Mouse (Mus musculus) left cerebral cortex, postnatal 10 days (tissue): ENCODE results near the gene Slc12a5. TPM values are rescaled to one million over a fixed set of nuclear protein-coding genes. Genes with fewer than 3 reads are reported as not detected.

Experiments
- DNase-seq, 2 experiments: peaks; one replicate each; pipeline ENCODE4 v3.0.0; 2021 to 2022; ENCODE audit warnings: low spot score in 2 of 2, mixed read lengths in 1 of 2; ENCODE audit errors: extremely low spot score in 1 of 2
- intact Hi-C: fragments of 180-260 bp; cut with DNase I; formaldehyde crosslinking; loops from one replicate; pipeline ENCODE4 v1.15.1; 2025
- total RNA-seq, 2 experiments: library from RNA; stranded (reverse); gene quantifications; 2 replicates each; pipeline ENCODE4 v1.2.3; 2021

Slc12a5 gene
- total RNA-seq, 2 experiments from 2014 or later = 350 to 355 TPM

DNA sequence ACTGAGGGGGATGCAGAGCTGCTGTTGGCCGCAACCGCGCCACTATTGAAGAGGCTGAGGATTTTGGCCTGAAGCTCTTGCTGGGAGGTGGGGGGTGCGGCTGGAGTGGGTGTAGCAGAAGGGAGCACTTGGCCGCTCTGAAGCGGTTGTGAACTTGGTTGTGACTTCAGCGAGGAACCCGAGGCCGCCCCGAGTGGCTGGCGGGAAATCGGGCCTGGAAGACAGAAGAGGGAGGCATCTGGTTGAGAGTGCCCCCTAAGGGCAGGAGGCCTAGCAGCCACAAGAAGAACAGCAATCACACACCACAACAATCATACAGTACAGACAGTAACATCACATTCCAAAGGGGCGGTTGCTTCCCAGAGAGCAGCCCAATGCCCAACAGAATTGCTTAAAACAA, 41.4 kb downstream of the Slc12a5 start:
- DNase-seq = peak in 1 of 2 experiments; percentile 41
- intact Hi-C loops = no loop called here

DNA sequence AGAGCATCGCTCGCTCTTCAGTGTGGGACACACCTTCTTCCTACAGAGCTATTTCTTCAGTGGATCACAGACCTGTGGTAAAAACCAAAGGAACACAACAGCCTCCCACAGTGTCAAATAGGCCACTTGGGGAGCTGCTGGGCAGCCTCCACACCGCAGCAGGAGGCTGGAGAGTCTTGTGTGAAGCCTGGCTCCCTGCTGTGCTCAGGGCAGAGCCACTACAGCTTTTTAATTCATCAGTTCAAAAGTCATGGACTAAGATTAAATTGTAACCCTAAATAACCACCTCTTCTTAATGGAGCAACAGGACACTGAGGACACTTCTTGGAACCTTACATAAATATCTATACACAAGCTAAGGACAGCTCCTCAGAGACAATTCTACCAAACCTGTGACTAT, 42.5 kb downstream of the Slc12a5 start:
- DNase-seq = no peak
- intact Hi-C loops = no loop called here

DNA sequence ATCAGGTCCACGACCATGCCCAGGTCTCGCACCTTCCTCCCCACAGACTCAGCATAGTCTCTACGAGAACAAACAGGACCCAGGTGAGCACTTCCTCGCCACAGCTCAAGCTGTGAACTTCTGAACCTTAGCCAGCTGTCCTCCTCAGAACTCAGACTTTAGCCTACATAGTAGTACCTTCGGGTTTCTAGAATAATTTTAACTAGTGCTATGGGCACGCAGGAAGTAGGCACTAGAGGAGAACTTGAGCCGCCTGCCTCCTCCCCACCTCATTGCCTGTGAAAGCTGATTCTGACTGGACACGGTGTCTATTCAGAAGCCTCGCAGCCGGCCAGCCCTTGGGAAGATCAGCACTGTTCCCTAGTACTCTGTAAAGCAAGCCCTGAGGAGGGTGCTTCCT, 43.6 kb downstream of the Slc12a5 start:
- intact Hi-C loops = no loop called here
- DNase-seq = no peak

- intact Hi-C loops = no loop called here
Observed at GRCm38 (mm10) chr2:165006813-165007212, 46.2 kb downstream of the Slc12a5 start.

GRCm38 (mm10) chr2:165007986-165008385, 47.4 kb downstream of the Slc12a5 start:
- DNase-seq = no peak
- intact Hi-C loops = no loop called here

More at GRCm38 (mm10) chr2:165006813-165007212, 46.2 kb downstream of the Slc12a5 start:
- no peak for DNase-seq

DNA sequence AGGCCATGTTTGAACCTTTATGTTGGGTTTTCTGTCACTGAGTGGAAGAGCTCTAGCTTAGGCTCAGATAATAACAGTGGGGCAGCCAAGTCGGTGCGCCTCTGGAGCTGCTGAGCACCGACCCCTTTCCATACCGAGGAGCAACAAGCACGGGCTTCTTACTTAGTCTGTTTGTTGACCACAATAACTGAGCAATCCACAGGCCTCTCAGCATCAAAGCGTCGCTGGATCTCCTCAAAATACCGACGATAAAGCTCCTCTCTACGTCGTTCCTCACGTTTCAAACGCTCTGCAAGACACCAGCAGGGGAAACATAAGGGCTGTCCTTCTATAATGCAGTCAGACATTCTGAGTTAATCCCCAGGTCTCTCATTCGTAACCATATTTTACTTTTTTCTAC, 48.6 kb downstream of the Slc12a5 start:
- DNase-seq = no peak
- intact Hi-C loops = no loop called here

- no peak for DNase-seq
- intact Hi-C loops = no loop called here
Observed at GRCm38 (mm10) chr2:165009581-165009980, 49.0 kb downstream of the Slc12a5 start.

- DNase-seq = no peak
- intact Hi-C loops = no loop called here
Observed at GRCm38 (mm10) chr2:165010351-165010750, 49.7 kb downstream of the Slc12a5 start.

DNA sequence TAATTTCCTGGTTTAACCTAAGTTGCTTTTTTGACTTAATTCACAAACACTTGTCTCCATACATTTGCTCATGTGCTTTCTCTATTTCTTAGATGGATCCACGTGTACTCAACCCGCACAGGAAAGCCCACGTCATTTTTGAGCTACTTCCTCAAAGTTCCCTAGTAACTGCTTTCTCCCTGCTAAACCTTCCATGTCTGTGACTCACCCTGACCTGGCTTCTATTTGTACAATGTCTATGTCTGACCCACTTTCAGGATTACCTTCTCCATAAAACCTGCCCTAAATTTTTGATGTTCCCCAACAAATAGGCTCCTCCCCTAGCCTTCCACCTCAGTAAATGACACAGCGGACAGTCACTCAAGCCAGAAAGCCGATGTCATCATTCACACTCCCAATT, 54.3 kb downstream of the Slc12a5 start:
- intact Hi-C loops = no loop called here
- DNase-seq = no peak

GRCm38 (mm10) chr2:165020490-165020889, 59.9 kb downstream of the Slc12a5 start:
- DNase-seq = no peak
- intact Hi-C loops = no loop called here

- intact Hi-C loops = no loop called here
- no peak for DNase-seq
Observed at GRCm38 (mm10) chr2:165027163-165027562, 66.6 kb downstream of the Slc12a5 start.

GRCm38 (mm10) chr2:165032533-165032932, 71.9 kb downstream of the Slc12a5 start:
- DNase-seq = no peak
- intact Hi-C loops = loop anchor here (5.0 kb wide), 1 partner anchor 65 kb away; no protein-coding TSS in a partner anchor

DNA sequence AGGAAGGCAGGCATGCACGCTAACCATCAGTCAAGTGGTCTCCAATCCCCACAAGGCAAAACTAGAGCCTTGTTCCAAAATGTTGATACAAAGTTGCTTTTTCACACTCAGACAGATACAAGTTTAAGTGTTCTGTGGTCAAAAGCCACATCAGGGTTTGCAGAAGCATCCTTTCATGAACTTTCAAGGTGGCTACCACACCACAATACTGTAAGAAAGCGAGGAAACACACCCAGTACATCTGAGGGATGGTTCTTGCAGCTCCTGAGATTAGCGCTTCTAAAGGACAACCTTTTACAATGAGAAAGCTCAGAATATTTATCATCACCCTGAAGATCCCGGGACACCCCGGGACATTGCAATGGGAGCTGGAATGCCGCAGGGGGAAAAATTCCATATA, 72.7 kb downstream of the Slc12a5 start:
- DNase-seq = no peak
- intact Hi-C loops = loop anchor here (5.0 kb wide), 1 partner anchor 66 kb away; no protein-coding TSS in a partner anchor

DNA sequence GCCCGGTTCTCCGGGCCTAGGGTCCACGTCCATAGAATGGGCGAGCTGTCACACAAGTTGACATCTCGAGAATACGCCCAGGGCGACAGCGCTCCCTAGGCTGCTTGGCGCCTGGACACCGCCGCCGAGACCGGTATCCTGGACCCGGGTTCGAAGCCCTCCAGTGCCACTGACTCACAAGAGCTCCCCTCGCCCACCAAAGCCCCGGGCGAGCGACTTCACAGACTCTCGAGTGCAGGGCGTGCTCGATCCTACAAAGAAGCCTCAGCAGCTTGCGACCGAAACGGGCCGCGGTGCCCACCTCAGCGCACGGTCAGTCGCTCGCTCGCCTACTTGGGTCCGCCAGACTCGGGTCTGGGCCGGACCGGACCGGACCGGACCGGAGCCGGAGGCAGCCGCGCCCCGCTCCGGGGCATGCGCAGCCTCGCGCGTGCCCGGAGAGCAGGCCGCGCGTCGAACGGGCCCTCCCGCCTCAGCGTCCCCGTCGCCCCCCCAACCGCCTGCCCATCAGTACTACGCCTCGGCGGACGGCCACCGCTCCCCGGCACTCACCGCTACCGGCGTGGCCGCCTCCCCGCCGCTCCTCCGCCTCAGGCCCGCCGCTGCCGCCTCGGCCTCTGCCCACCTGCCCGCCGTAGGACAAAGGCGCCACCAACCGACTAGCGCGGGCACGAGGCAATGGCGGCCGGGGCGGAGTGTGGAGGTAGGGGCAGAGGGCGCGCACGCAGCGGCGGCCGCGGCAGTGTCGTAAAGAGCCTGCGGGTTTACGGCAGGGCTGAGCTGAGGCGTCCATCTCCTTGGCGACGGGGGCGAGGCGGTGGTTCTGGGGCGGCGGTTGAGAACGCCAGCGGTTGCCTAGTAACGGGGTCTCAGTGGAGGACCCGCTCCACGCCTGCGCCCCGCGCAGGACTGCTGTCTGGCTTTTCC, 73.8 kb downstream of the Slc12a5 start, which contains the start of gene Ncoa5:
Gene Ncoa5 (minus strand): TSS at position 737 of the 927 bp plus-strand sequence.
- DNase-seq = peak; percentile 98 to 99
- intact Hi-C loops = loop anchor here (5.0 kb wide), 1 partner anchor 67 kb away; no protein-coding TSS in a partner anchor

GRCm38 (mm10) chr2:165035058-165035431, 74.4 kb downstream of the Slc12a5 start:
- intact Hi-C loops = no loop called here

GRCm38 (mm10) chr2:165037415-165037814, 76.8 kb downstream of the Slc12a5 start:
- intact Hi-C loops = no loop called here

More at GRCm38 (mm10) chr2:165035058-165035431, 74.4 kb downstream of the Slc12a5 start:
- DNase-seq = no peak

GRCm38 (mm10) chr2:165042126-165042525, 81.5 kb downstream of the Slc12a5 start:
- intact Hi-C loops = no loop called here
- no peak for DNase-seq

More at GRCm38 (mm10) chr2:165037415-165037814, 76.8 kb downstream of the Slc12a5 start:
- no peak for DNase-seq

DNA sequence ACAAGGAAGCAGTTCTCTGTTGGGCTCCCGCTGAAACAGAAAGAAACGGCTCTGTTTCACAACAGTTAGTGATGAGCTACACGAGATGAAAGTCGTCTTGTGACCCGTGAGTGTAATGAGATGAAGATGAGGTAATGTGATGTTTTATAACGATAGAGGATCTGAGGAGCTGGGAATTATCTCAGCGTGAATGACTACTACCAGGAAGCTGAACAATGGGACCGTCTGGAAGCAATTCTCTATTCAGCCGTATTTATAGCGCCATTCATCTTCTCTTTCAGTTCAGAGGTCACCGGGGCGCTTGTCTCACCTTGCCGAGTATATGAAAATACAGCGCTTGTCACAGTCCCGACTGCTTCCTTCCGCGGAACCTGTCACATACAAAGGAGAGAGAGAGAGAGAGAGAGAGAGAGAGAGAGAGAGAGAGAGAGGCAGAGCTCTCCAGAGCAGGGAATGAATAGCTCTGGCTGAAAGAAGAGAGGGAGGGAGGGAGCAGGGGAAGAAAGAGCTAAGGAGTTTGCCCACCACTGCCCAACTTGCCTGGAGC, 82.6 kb downstream of the Slc12a5 start:
- no peak for DNase-seq
- intact Hi-C loops = no loop called here

GRCm38 (mm10) chr2:165043729-165044128, 83.1 kb downstream of the Slc12a5 start:
- intact Hi-C loops = no loop called here
- no peak for DNase-seq

DNA sequence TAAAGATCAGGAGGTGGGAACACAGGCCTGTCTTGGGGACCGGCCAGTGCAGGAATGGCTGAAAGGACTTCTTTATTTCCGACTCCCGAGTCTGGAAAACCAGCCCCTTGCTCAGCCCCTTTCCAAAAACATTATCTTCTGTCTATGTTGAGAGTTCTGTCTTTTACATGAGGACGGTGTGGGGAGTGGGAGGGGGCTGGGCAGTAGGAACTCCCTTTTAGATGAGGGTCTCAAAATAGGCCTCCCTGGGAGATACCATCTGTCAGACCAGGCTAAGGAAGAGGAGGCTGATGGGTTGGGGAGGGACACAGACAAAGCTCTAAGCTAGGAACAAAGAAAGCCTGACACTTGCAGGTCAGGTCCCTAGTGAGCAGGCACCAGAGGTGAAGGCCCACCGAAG, 88.4 kb downstream of the Slc12a5 start:
- intact Hi-C loops = no loop called here

More for the DNA sequence above, 88.4 kb downstream of the Slc12a5 start:
- DNase-seq = peak in 1 of 2 experiments; percentile 31
